Mouse (Mus musculus): ENCODE results near the gene Mip.
"Not testable (repeated sequence)": the region's sequence is repeated elsewhere in the genome, so short reads cannot be mapped to it uniquely, and the experiment has no call there.

The Mip gene

GRCm38 (mm10) chr10:128237807-128238480, 12.3 kb downstream of the Mip start:
- in situ Hi-C loops (cut with MboI; ENCODE audit: unreplicated experiment in 2 of 2): no loop called here

- in situ Hi-C loops (cut with MboI; ENCODE audit: unreplicated experiment in 2 of 2): no loop called here
Measured at GRCm38 (mm10) chr10:128239140-128239539, 13.5 kb downstream of the Mip start.

GRCm38 (mm10) chr10:128240131-128240530, 14.5 kb downstream of the Mip start:
- in situ Hi-C loops (cut with MboI; ENCODE audit: unreplicated experiment in 2 of 2): no loop called here

- in situ Hi-C loops (cut with MboI; ENCODE audit: unreplicated experiment in 2 of 2): no loop called here
Measured at GRCm38 (mm10) chr10:128243252-128243651, 17.6 kb downstream of the Mip start.

- in situ Hi-C loops (cut with MboI; ENCODE audit: unreplicated experiment in 2 of 2): no loop called here
Measured at GRCm38 (mm10) chr10:128244121-128244520, 18.5 kb downstream of the Mip start.

- in situ Hi-C loops (cut with MboI; ENCODE audit: unreplicated experiment in 2 of 2): no loop called here
Measured at GRCm38 (mm10) chr10:128247020-128247732, 21.5 kb downstream of the Mip start.

- in situ Hi-C loops (cut with MboI; ENCODE audit: unreplicated experiment in 2 of 2): no loop called here
Measured at GRCm38 (mm10) chr10:128250565-128250964, 24.9 kb downstream of the Mip start.

GRCm38 (mm10) chr10:128253677-128254255, 28.1 kb downstream of the Mip start, which contains the start of gene Apon:
TSS of gene Apon (plus strand) at chr10:128254096.
- in situ Hi-C loops (cut with MboI; ENCODE audit: unreplicated experiment in 2 of 2): no loop called here

- in situ Hi-C loops (cut with MboI; ENCODE audit: unreplicated experiment in 2 of 2): no loop called here
Measured at GRCm38 (mm10) chr10:128255925-128256324, 30.3 kb downstream of the Mip start.

- in situ Hi-C loops (cut with MboI; ENCODE audit: unreplicated experiment in 2 of 2): no loop called here
Measured at GRCm38 (mm10) chr10:128256328-128256727, 30.7 kb downstream of the Mip start.

- in situ Hi-C loops (cut with MboI; ENCODE audit: unreplicated experiment in 2 of 2): no loop called here
Measured at GRCm38 (mm10) chr10:128258953-128259352, 33.3 kb downstream of the Mip start.

GRCm38 (mm10) chr10:128259946-128260345, 34.3 kb downstream of the Mip start:
- in situ Hi-C loops (cut with MboI; ENCODE audit: unreplicated experiment in 2 of 2): no loop called here

GRCm38 (mm10) chr10:128260376-128260775, 34.7 kb downstream of the Mip start:
- in situ Hi-C loops (cut with MboI; ENCODE audit: unreplicated experiment in 2 of 2): not testable (repeated sequence)

GRCm38 (mm10) chr10:128262300-128262699, 36.7 kb downstream of the Mip start:
- in situ Hi-C loops (cut with MboI; ENCODE audit: unreplicated experiment in 2 of 2): no loop called here

- in situ Hi-C loops (cut with MboI; ENCODE audit: unreplicated experiment in 2 of 2): no loop called here
Measured at GRCm38 (mm10) chr10:128263393-128264310, 38.0 kb downstream of the Mip start.

- in situ Hi-C loops (cut with MboI; ENCODE audit: unreplicated experiment in 2 of 2): no loop called here
Measured at GRCm38 (mm10) chr10:128268371-128268770, 42.7 kb downstream of the Mip start, which contains the start of gene Apof. TSS of gene Apof (plus strand) at chr10:128268671.

GRCm38 (mm10) chr10:128269206-128269910, 43.7 kb downstream of the Mip start:
- in situ Hi-C loops (cut with MboI; ENCODE audit: unreplicated experiment in 2 of 2): no loop called here

GRCm38 (mm10) chr10:128270287-128270841, 44.7 kb downstream of the Mip start, which contains the start of gene Stat2:
TSS of gene Stat2 (plus strand) at chr10:128270559.
- in situ Hi-C loops (cut with MboI; ENCODE audit: unreplicated experiment in 2 of 2): no loop called here

- in situ Hi-C loops (cut with MboI; ENCODE audit: unreplicated experiment in 2 of 2): no loop called here
Measured at GRCm38 (mm10) chr10:128270866-128271265, 45.2 kb downstream of the Mip start.

- in situ Hi-C loops (cut with MboI; ENCODE audit: unreplicated experiment in 2 of 2): no loop called here
Measured at GRCm38 (mm10) chr10:128271883-128272282, 46.2 kb downstream of the Mip start.
